8 mouse cellular contexts compared by ENCODE assay signal in genomic region chrX:95165671-95166127, GRCm38 (mm10). TPM values are rescaled to one million over a fixed set of nuclear protein-coding genes. Genes with fewer than 3 reads are reported as not detected.
DNase-seq lines count a peak whose midpoint lies in the region; ATAC-seq and TF ChIP-seq lines count a peak whose summit lies in the region.

No protein-coding gene starts in this region.

- peak in 1 of 2 experiments; percentile 2 for DNase-seq in spleen, adult 2 months (ENCODE audit: low read depth in 1 of 2, low spot score in 2 of 2)
- DNase-seq in spleen, postnatal 14 days (ENCODE audit: low spot score in 2 of 2): no peak
- DNase-seq in adrenal gland, postnatal 25 days: peak; percentile 1
- peak; percentile 15 for DNase-seq in forebrain, embryonic 10.5 days (ENCODE audit: extremely low spot score, low spot score)
- no peak for DNase-seq in liver, embryonic 14.5 days (ENCODE audit: low read depth in 3 of 3, low spot score in 3 of 3)
- peak; percentile 19 for DNase-seq in retina, embryonic 14.5 days (ENCODE audit: low spot score)
- DNase-seq in spleen, adult 12 weeks (ENCODE audit: low spot score): no peak

- no peaks in the 10 kb centered on the region for H3K27me3 ChIP-seq in spleen, adult 2 months (ENCODE audit: control insufficient read depth, insufficient read depth, low read length)
- peaks cover 60% of the 10 kb centered on the region for H3K27me3 ChIP-seq in forebrain, embryonic 10.5 days (ENCODE audit: poor library complexity, severe bottlenecking)
- no peaks in the 10 kb centered on the region for H3K27me3 ChIP-seq in hindbrain, embryonic 13.5 days
- H3K27me3 ChIP-seq in liver, embryonic 14.5 days (ENCODE audit: control insufficient read depth, insufficient read depth, low read length): no peaks in the 10 kb centered on the region; the same call in 1 of the 2 replicates

- peak overlapping the region; percentile 70 for H3K4me3 ChIP-seq in spleen, adult 2 months (ENCODE audit: extremely low read depth, insufficient read depth, insufficient read length)
- peak overlapping the region; percentile 54 for H3K4me3 ChIP-seq in forebrain, embryonic 10.5 days
- H3K4me3 ChIP-seq in hindbrain, embryonic 13.5 days: peak overlapping the region; percentile 50
- H3K4me3 ChIP-seq in liver, embryonic 14.5 days (ENCODE audit: insufficient read depth in 1 of 2, low read depth in 2 of 2, low read length in 2 of 2): peak overlapping the region; percentile 48 to 75

- H3K4me2 ChIP-seq in hindbrain, embryonic 13.5 days: peak overlapping the region; percentile 67
- peak overlapping the region; percentile 59 for H3K4me2 ChIP-seq in liver, embryonic 14.5 days (ENCODE audit: low read depth)

- ATAC-seq in hindbrain, embryonic 13.5 days (ENCODE audit: low FRiP score): peak; percentile 71
- ATAC-seq in liver, embryonic 14.5 days (ENCODE audit: insufficient read depth): peak; percentile 31; the same call in 1 of the 2 replicates

- 29% methylated on average over 9 of the region's 9 CpGs for WGBS in spleen, adult 2 months
- 25% methylated on average over 9 of the region's 9 CpGs for WGBS in forebrain, embryonic 10.5 days
- 25% methylated on average over 9 of the region's 9 CpGs for WGBS in hindbrain, embryonic 13.5 days
- 17% methylated on average over 8 of the region's 9 CpGs for WGBS in liver, embryonic 14.5 days (ENCODE audit: insufficient replicate concordance)

- no peak for TF ChIP-seq POLR2A in spleen, adult 2 months (IDR thresholded peaks at IDR 0.05; ENCODE audit: low read depth, low read length)

- H3K36me3 ChIP-seq in spleen, adult 2 months (ENCODE audit: control insufficient read depth, insufficient read depth, low read length): no peaks in the 10 kb centered on the region
- H3K36me3 ChIP-seq in forebrain, embryonic 10.5 days (replicated peaks): no peaks in the 10 kb centered on the region
- no peaks in the 10 kb centered on the region for H3K36me3 ChIP-seq in hindbrain, embryonic 13.5 days
- no peaks in the 10 kb centered on the region for H3K36me3 ChIP-seq in liver, embryonic 14.5 days (replicated peaks; ENCODE audit: control insufficient read depth, insufficient read depth, low read depth)

- no peak for TF ChIP-seq EP300 in liver, embryonic 14.5 days (IDR thresholded peaks at IDR 0.05; ENCODE audit: low read depth)

- H3K4me1 ChIP-seq in spleen, adult 2 months (ENCODE audit: control insufficient read depth, insufficient read depth, insufficient read length): no peaks in the 10 kb centered on the region
- H3K4me1 ChIP-seq in forebrain, embryonic 10.5 days: peaks cover 31% of the 10 kb centered on the region
- peaks cover 24% of the 10 kb centered on the region; the same call in 1 of the 2 replicates for H3K4me1 ChIP-seq in hindbrain, embryonic 13.5 days (replicated peaks)
- H3K4me1 ChIP-seq in liver, embryonic 14.5 days (replicated peaks; ENCODE audit: control insufficient read depth in 2 of 2, insufficient read depth in 2 of 2, low read length in 1 of 2): no peaks in the 10 kb centered on the region

- no peaks in the 10 kb centered on the region for H3K9me3 ChIP-seq in forebrain, embryonic 10.5 days
- H3K9me3 ChIP-seq in hindbrain, embryonic 13.5 days: no peaks in the 10 kb centered on the region
- no peaks in the 10 kb centered on the region for H3K9me3 ChIP-seq in liver, embryonic 14.5 days (ENCODE audit: control insufficient read depth, low read length)

- 0 out of 2 replicates have a peak overlapping the region, but pooled peaks have one; percentile 79 for H3K27ac ChIP-seq in spleen, adult 2 months (ENCODE audit: insufficient read depth, low read length)
- peak overlapping the region; percentile 88 for H3K27ac ChIP-seq in forebrain, embryonic 10.5 days
- H3K27ac ChIP-seq in hindbrain, embryonic 13.5 days: peak overlapping the region; percentile 89
- H3K27ac ChIP-seq in liver, embryonic 14.5 days: no peak overlapping the region

- H3K9ac ChIP-seq in hindbrain, embryonic 13.5 days: peak overlapping the region; percentile 73
- H3K9ac ChIP-seq in liver, embryonic 14.5 days (replicated peaks): peak overlapping the region; percentile 23

- no peak for TF ChIP-seq CTCF in spleen, adult 2 months (IDR thresholded peaks at IDR 0.05; ENCODE audit: extremely low read depth, insufficient read depth, insufficient read length, insufficient replicate concordance)
- no peak for TF ChIP-seq CTCF in liver, embryonic 14.5 days (IDR thresholded peaks at IDR 0.05; ENCODE audit: low read depth)

RNA-seq across cellular contexts. Expression of gene Arhgef9, which starts 31.0 kb away (rescaled TPM):
- 0.53 and 0.65 TPM in 2 replicates for polyA plus RNA-seq in spleen, adult 2 months (2012; rRNA removed)
- total RNA-seq in adrenal gland, postnatal 25 days (2021): 14.7 and 18.6 TPM in 2 replicates
- 10.3 and 13.3 TPM in 2 replicates for polyA plus RNA-seq in forebrain, embryonic 10.5 days (2016; fragmentation: Nextera tagmentation; extraction: Ambion mirVana)
- polyA plus RNA-seq in hindbrain, embryonic 13.5 days (2015; fragmentation: Nextera tagmentation; extraction: Ambion mirVana): 43.9 and 45.6 TPM in 2 replicates
- polyA plus RNA-seq in liver, embryonic 14.5 days (2012; rRNA removed): 0.53 and 0.76 TPM in 2 replicates
- 1.1 and 1.2 TPM in 2 replicates for polyA plus RNA-seq in liver, embryonic 14.5 days (2014; fragmentation: Nextera tagmentation; extraction: Ambion mirVana)

Comparison
In these comparisons a context has a peak if more than half of its experiments do, and no peak if none do; other contexts are left out.
1. DNase-seq: peak in adrenal gland, postnatal 25 days (single experiment), forebrain, embryonic 10.5 days (single experiment) and retina, embryonic 14.5 days (single experiment); none in spleen, postnatal 14 days (0 of 2), liver, embryonic 14.5 days (0 of 3) and spleen, adult 12 weeks (single experiment).
2. Peak in every context shown above with its lines, with median percentiles within 50 percentile points of each other: H3K4me3 ChIP-seq.